Mouse (Mus musculus): ENCODE results near the gene Guca2a. TPM values are rescaled to one million over a fixed set of nuclear protein-coding genes. Genes with fewer than 3 reads are reported as not detected.
A peak's percentile ranks its signal among the peaks of the same experiment; 100 is the strongest.
"Not testable (repeated sequence)": the region's sequence is repeated elsewhere in the genome, so short reads cannot be mapped to it uniquely, and the experiment has no call there.

Guca2a gene
- polyA plus RNA-seq, 1 experiment = not detected

GRCm38 (mm10) chr4:119626081-119626645, 11.3 kb upstream of the Guca2a start:
- H3K9me3 ChIP-seq = no peaks in the 10 kb centered on the region
- no peak overlapping the region for H3K4me3 ChIP-seq (replicated peaks)
- no peak for TF ChIP-seq FLI1 (IDR thresholded peaks at IDR 0.05; ENCODE audit: low read length)
- no peak for TF ChIP-seq GATA1 (IDR thresholded peaks at IDR 0.05; ENCODE audit: borderline replicate concordance, low read length)
- H3K27me3 ChIP-seq (replicated peaks) = no peaks in the 10 kb centered on the region
- peaks cover 75% of the 10 kb centered on the region for H3K36me3 ChIP-seq (replicated peaks; ENCODE audit: low read length)
- H3K4me1 ChIP-seq = peaks cover 6% of the 10 kb centered on the region

GRCm38 (mm10) chr4:119626876-119627275, 10.6 kb upstream of the Guca2a start:
- Histone ChIP-seq H3K36me3 (replicated peaks; ENCODE audit: low read length) (peaks cover 69% of the 10 kb centered on the region), H3K4me1 (peaks cover 13% of the 10 kb centered on the region)

GRCm38 (mm10) chr4:119627317-119627716, 10.2 kb upstream of the Guca2a start:
- H3K36me3 ChIP-seq (replicated peaks; ENCODE audit: low read length) = peaks cover 68% of the 10 kb centered on the region
- peaks cover 18% of the 10 kb centered on the region for H3K4me1 ChIP-seq
- H3K4me3 ChIP-seq (replicated peaks) = no peak overlapping the region
- H3K9me3 ChIP-seq = no peaks in the 10 kb centered on the region
- no peaks in the 10 kb centered on the region for H3K27me3 ChIP-seq (replicated peaks)
- TF ChIP-seq GATA1 (IDR thresholded peaks at IDR 0.05; ENCODE audit: borderline replicate concordance, low read length) = no peak
- no peak for TF ChIP-seq FLI1 (IDR thresholded peaks at IDR 0.05; ENCODE audit: low read length)

More at GRCm38 (mm10) chr4:119626876-119627275, 10.6 kb upstream of the Guca2a start:
- Histone ChIP-seq H3K27me3 (replicated peaks) (no peaks in the 10 kb centered on the region), H3K4me3 (replicated peaks) (no peak overlapping the region), H3K9me3 (no peaks in the 10 kb centered on the region)
- TF ChIP-seq GATA1 (IDR thresholded peaks at IDR 0.05; ENCODE audit: borderline replicate concordance, low read length) = no peak

- not testable (repeated sequence) for H3K9me3 ChIP-seq; H3K27me3 ChIP-seq (replicated peaks); H3K4me3 ChIP-seq (replicated peaks)
- peaks cover 28% of the 10 kb centered on the region for H3K4me1 ChIP-seq
- peaks cover 67% of the 10 kb centered on the region for H3K36me3 ChIP-seq (replicated peaks; ENCODE audit: low read length)
Observed at GRCm38 (mm10) chr4:119628363-119628762, 9.1 kb upstream of the Guca2a start.

- Histone ChIP-seq H3K9me3 (no peaks in the 10 kb centered on the region), H3K27me3 (replicated peaks) (peaks cover 7% of the 10 kb centered on the region), H3K36me3 (replicated peaks; ENCODE audit: low read length) (peaks cover 44% of the 10 kb centered on the region), H3K4me3 (replicated peaks) (peak overlapping the region; percentile 81), H3K4me1 (peaks cover 44% of the 10 kb centered on the region)
- TF ChIP-seq FLI1 (IDR thresholded peaks at IDR 0.05; ENCODE audit: low read length) (no peak), GATA1 (IDR thresholded peaks at IDR 0.05; ENCODE audit: borderline replicate concordance, low read length) (no peak)
Observed at GRCm38 (mm10) chr4:119631115-119631919, 6.2 kb upstream of the Guca2a start.

- TF ChIP-seq GATA1 (IDR thresholded peaks at IDR 0.05; ENCODE audit: borderline replicate concordance, low read length) = no peak
- no peak for TF ChIP-seq FLI1 (IDR thresholded peaks at IDR 0.05; ENCODE audit: low read length)
- H3K9me3 ChIP-seq = no peaks in the 10 kb centered on the region
- H3K27me3 ChIP-seq (replicated peaks) = peaks cover 21% of the 10 kb centered on the region
- peaks cover 34% of the 10 kb centered on the region for H3K36me3 ChIP-seq (replicated peaks; ENCODE audit: low read length)
- no peak overlapping the region for H3K4me3 ChIP-seq (replicated peaks)
- H3K4me1 ChIP-seq = peaks cover 50% of the 10 kb centered on the region
Observed at GRCm38 (mm10) chr4:119632721-119633120, 4.8 kb upstream of the Guca2a start.

GRCm38 (mm10) chr4:119633342-119633741, 4.2 kb upstream of the Guca2a start:
- H3K4me1 ChIP-seq = peaks cover 56% of the 10 kb centered on the region
- peaks cover 34% of the 10 kb centered on the region for H3K36me3 ChIP-seq (replicated peaks; ENCODE audit: low read length)
- H3K9me3 ChIP-seq = no peaks in the 10 kb centered on the region
- no peak for TF ChIP-seq FLI1 (IDR thresholded peaks at IDR 0.05; ENCODE audit: low read length)
- no peak for TF ChIP-seq GATA1 (IDR thresholded peaks at IDR 0.05; ENCODE audit: borderline replicate concordance, low read length)
- no peak overlapping the region for H3K4me3 ChIP-seq (replicated peaks)
- peaks cover 26% of the 10 kb centered on the region for H3K27me3 ChIP-seq (replicated peaks)

- Histone ChIP-seq H3K4me1 (peaks cover 57% of the 10 kb centered on the region), H3K9me3 (no peaks in the 10 kb centered on the region), H3K27me3 (replicated peaks) (peaks cover 32% of the 10 kb centered on the region), H3K36me3 (replicated peaks; ENCODE audit: low read length) (peaks cover 34% of the 10 kb centered on the region), H3K4me3 (replicated peaks) (no peak overlapping the region)
- no peak for TF ChIP-seq GATA1 (IDR thresholded peaks at IDR 0.05; ENCODE audit: borderline replicate concordance, low read length)
- no peak for TF ChIP-seq FLI1 (IDR thresholded peaks at IDR 0.05; ENCODE audit: low read length)
Observed at GRCm38 (mm10) chr4:119633948-119634347, 3.6 kb upstream of the Guca2a start.

- Histone ChIP-seq H3K36me3 (replicated peaks; ENCODE audit: low read length) (peaks cover 22% of the 10 kb centered on the region), H3K9me3 (no peaks in the 10 kb centered on the region), H3K4me3 (replicated peaks) (no peak overlapping the region), H3K27me3 (replicated peaks) (peaks cover 39% of the 10 kb centered on the region), H3K4me1 (peaks cover 57% of the 10 kb centered on the region)
- no peak for TF ChIP-seq GATA1 (IDR thresholded peaks at IDR 0.05; ENCODE audit: borderline replicate concordance, low read length)
- no peak for TF ChIP-seq FLI1 (IDR thresholded peaks at IDR 0.05; ENCODE audit: low read length)
Observed at GRCm38 (mm10) chr4:119634908-119635660, 2.4 kb upstream of the Guca2a start.

- TF ChIP-seq GATA1 (IDR thresholded peaks at IDR 0.05; ENCODE audit: borderline replicate concordance, low read length) = no peak
- TF ChIP-seq FLI1 (IDR thresholded peaks at IDR 0.05; ENCODE audit: low read length) = no peak
- H3K4me3 ChIP-seq (replicated peaks) = no peak overlapping the region
- H3K27me3 ChIP-seq (replicated peaks) = peaks cover 43% of the 10 kb centered on the region
- no peaks in the 10 kb centered on the region for H3K9me3 ChIP-seq
- H3K4me1 ChIP-seq = peaks cover 56% of the 10 kb centered on the region
- peaks cover 16% of the 10 kb centered on the region for H3K36me3 ChIP-seq (replicated peaks; ENCODE audit: low read length)
Observed at GRCm38 (mm10) chr4:119635686-119636085, 1.8 kb upstream of the Guca2a start.

All from megakaryocyte, embryonic 14.5 days (primary cell).